In the genomic region with DNA sequence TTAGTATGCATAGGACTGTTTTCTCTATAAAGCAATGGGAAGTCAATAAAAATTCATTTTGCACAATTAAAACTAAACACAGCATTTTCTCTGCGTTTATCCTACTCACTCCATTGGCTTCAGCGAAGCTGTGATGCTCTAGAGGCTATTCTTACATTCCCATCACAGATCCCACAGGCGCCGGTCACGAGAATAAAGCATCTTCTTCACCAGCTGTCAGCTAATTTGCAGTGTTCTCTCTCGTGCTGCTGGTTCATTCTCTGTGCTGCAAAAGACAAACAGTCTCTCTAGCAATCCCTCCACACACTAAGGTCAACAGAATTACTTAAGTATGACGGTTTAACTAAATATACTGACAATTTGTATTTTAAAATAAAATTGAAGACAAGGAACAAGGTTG, we compare ENCODE assay signal across 11 mouse cellular contexts. TPM values are rescaled to one million over a fixed set of nuclear protein-coding genes. Genes with fewer than 3 reads are reported as not detected.
DNase-seq lines count a peak whose midpoint lies in the region; ATAC-seq lines count a peak whose summit lies in the region.
"Had no signal": no experiment of that assay in that cellular context is flagged by ENCODE, and none has a peak within 500 bp of the region (broad histone marks: within the 10 kb centered on the region; RNA-seq: fewer than 3 reads in every experiment).

No protein-coding gene starts in this region.

- H3K9me3 ChIP-seq in hindbrain, embryonic 16.5 days (ENCODE audit: control insufficient read depth, low read length): no peaks in the 10 kb centered on the region
- H3K9me3 ChIP-seq in midbrain, embryonic 13.5 days: no peaks in the 10 kb centered on the region
- H3K9me3 ChIP-seq: limb, embryonic 10.5 days had no signal

- ATAC-seq in hindbrain, embryonic 16.5 days: peak; percentile 76
- peak; percentile 65; the same call in 1 of the 2 replicates for ATAC-seq in midbrain, embryonic 13.5 days
- ATAC-seq: lung, postnatal 0 days had no signal

- H3K4me2 ChIP-seq in hindbrain, embryonic 16.5 days (ENCODE audit: low read length): no peak overlapping the region
- H3K4me2 ChIP-seq in midbrain, embryonic 13.5 days (replicated peaks): no peak overlapping the region

- peaks cover 20% of the 10 kb centered on the region for H3K4me1 ChIP-seq in hindbrain, embryonic 16.5 days (ENCODE audit: control insufficient read depth, insufficient read depth, low read depth, low read length)
- H3K4me1 ChIP-seq in midbrain, embryonic 13.5 days (replicated peaks): peaks cover 50% of the 10 kb centered on the region
- H3K4me1 ChIP-seq: limb, embryonic 10.5 days had no signal

- WGBS in hindbrain, embryonic 16.5 days: 35% methylated on average over 7 of the region's 7 CpGs
- 47% methylated on average over 7 of the region's 7 CpGs for WGBS in midbrain, embryonic 13.5 days

- no peak overlapping the region for H3K9ac ChIP-seq in hindbrain, embryonic 16.5 days (ENCODE audit: low read depth, low read length)
- H3K9ac ChIP-seq in midbrain, embryonic 13.5 days (replicated peaks): no peak overlapping the region

- no peak overlapping the region for H3K27ac ChIP-seq in hindbrain, embryonic 16.5 days (ENCODE audit: low read depth, low read length)
- peak overlapping the region; percentile 44; the same call in 1 of the 2 replicates for H3K27ac ChIP-seq in midbrain, embryonic 13.5 days
- H3K27ac ChIP-seq: limb, embryonic 10.5 days had no signal

- 0 out of 2 replicates have a peak, but pooled peaks cover 5% of the 10 kb centered on the region for H3K36me3 ChIP-seq in hindbrain, embryonic 16.5 days (ENCODE audit: control insufficient read depth, insufficient read depth, low read length)
- peaks cover 18% of the 10 kb centered on the region for H3K36me3 ChIP-seq in midbrain, embryonic 13.5 days

- no peak overlapping the region for H3K4me3 ChIP-seq in hindbrain, embryonic 16.5 days (ENCODE audit: low read length)
- no peak overlapping the region for H3K4me3 ChIP-seq in midbrain, embryonic 13.5 days (replicated peaks)
- H3K4me3 ChIP-seq: limb, embryonic 10.5 days had no signal

- no peaks in the 10 kb centered on the region for H3K27me3 ChIP-seq in hindbrain, embryonic 16.5 days (replicated peaks; ENCODE audit: control insufficient read depth, insufficient read depth, low read length)
- H3K27me3 ChIP-seq in midbrain, embryonic 13.5 days: no peaks in the 10 kb centered on the region

- peak; percentile 61 for DNase-seq in layer of hippocampus, adult 11-12 months (ENCODE audit: low spot score)
- DNase-seq in layer of hippocampus, postnatal 10 days (ENCODE audit: low spot score in 2 of 2): no peak
- DNase-seq in telencephalon, adult 2 months (ENCODE audit: low read depth, low spot score): peak; percentile 55
- no peak for DNase-seq in heart, adult 11 months
- no peak for DNase-seq in urinary bladder, adult 18-20 months (ENCODE audit: low spot score in 2 of 2)
- DNase-seq in heart, adult 9 months (ENCODE audit: low spot score in 2 of 2): no peak
- DNase-seq: heart, postnatal 4 days had no signal

RNA-seq across cellular contexts. Expression of a gene that starts 8.1 kb away (rescaled TPM):
- 10 to 100 TPM; 96.7 to 99.8 TPM for total RNA-seq in layer of hippocampus, postnatal 10 days (2021)
- 78.9 and 83.9 TPM in 2 replicates for polyA plus RNA-seq in hindbrain, embryonic 16.5 days (2015; fragmentation: Nextera tagmentation; extraction: Ambion mirVana)
- 93.3 and 106 TPM in 2 replicates for polyA plus RNA-seq in midbrain, embryonic 13.5 days (2015; fragmentation: Nextera tagmentation; extraction: Ambion mirVana)

RNA-seq across cellular contexts. Expression of a gene that starts 41.2 kb away (rescaled TPM):
- total RNA-seq in layer of hippocampus, postnatal 10 days (2021): 10 to 100 TPM; 31.2 to 32.6 TPM
- polyA plus RNA-seq in hindbrain, embryonic 16.5 days (2015; fragmentation: Nextera tagmentation; extraction: Ambion mirVana): 35.5 and 37.9 TPM in 2 replicates
- polyA plus RNA-seq in midbrain, embryonic 13.5 days (2015; fragmentation: Nextera tagmentation; extraction: Ambion mirVana): 21.0 and 22.1 TPM in 2 replicates

Comparison
In these comparisons a context has a peak if more than half of its experiments do, and no peak if none do; other contexts are left out.
1. DNase-seq: peak in layer of hippocampus, adult 11-12 months (single experiment) and telencephalon, adult 2 months (single experiment); none in layer of hippocampus, postnatal 10 days (0 of 2), heart, adult 11 months (single experiment), urinary bladder, adult 18-20 months (0 of 2) and heart, adult 9 months (0 of 2).